Mouse (Mus musculus) embryo, embryonic 9.5 days (tissue): ENCODE data around the gene Mtln.

Source experiments
- DNase-seq: peaks from one replicate; pipeline ENCODE4 v3.0.0-alpha.2; 2017; ENCODE audit errors: extremely low spot score

Gene Mtln

DNA sequence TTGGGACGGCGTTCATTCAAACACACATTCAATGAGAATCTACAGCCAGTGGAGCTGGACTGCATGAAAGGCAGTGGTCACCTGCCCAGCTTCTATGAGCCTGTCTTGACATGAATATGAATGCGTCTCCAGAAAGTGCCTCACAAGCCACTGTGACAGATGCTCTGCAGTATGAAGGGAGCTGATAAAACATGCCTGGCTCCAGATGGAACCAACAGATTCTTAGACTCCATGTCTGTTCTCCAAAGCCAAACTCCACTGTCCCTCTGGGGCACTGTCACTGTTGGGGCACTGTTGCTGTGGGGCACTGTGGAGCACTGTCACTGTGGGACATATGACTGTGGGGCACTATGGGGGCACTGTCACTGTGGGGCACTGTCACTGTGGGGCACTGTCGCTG, 38.2 kb downstream of the Mtln start:
- DNase-seq = no peak

DNA sequence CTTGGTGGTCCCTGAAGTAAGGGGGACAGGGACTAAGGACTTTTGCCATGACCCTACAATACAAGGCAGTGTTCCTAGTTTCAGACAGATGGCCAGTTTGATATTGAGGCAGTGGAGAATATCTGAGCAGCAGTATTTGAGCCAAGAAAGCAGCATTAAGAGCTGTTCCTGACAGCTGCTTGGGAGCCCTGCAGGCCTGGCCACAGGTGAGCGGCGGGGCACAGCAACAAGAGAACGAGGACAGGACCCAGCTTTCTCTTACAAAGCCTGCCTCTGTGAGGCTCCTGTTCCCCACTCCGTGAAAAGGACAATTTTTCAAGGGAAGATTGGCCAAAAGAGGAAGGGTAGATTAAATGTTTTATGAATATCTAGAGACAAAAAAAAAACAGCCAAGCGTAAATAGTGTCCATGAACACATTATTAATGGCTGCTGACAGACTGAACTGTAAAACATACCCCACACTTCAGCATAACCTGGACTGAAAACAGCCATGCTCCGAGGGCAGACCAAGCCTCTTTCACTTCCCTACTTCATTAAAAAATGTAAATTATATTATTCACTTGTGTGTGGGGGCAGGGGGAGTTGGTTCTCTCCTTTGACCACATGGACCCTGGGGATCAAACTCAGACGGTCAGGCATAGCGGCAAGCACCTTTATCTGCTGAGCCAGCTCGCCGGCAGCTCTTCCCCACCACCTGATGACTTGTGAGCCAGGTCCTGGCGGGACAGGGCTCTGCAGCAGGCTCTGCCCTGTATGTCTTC, 40.3 kb downstream of the Mtln start:
- no peak for DNase-seq

DNA sequence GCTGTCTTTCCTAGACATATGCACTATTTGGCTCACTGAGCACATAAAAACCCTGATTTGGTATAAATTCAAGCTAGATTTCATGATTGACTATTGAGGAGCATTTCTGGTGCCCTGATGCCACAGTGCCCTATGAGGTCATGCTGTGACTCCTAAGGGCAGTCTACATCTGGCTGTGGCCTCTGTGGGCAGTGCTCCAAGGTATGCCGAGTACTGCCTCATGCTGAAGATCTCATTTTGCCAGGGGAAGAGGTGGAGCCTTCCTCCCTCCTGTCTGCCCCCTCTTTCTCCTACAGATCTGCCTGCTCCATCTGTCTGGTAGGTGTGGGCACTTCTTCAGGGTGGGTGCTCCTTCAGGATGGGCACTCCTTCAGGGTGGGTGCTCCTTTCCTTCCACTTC, 42.9 kb downstream of the Mtln start:
- DNase-seq = no peak

DNA sequence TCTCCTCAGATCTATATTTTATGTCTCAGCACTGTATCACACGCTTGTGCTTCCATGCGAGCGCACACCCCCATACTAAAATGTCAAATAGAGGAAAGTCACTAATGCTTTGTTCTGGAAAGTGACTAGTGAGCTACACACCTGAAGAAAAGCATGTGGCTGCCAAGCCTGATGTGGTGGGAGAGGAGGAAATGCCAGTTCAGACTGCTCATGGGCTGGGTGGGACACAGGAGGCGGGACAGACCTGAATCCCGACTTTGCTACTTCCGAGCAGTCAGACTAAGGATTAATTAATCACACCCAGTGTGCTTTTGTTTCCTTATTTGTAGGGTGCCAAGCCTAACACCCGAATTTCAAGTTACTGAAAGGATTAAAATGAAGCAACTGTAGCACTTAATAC, 44.0 kb downstream of the Mtln start:
- no peak for DNase-seq

DNA sequence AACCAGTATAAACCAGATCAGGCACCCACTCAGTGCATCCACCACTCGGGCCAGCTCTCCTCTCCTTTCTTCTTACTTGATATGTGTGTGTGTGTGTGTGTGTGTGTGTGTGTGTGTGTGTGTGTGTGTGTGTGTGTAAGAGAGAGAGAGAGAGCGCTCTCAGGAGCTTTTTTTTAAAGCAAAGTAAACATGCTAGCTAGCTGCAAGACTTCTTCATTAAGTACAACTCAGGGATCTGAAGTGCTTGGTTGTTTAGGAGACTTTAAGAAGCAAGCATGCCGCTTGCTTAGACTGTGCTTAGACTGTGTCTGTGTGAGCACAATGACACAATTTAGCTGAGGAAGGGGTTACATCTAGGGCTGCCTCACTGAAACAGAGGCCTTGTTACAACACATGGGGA, 49.7 kb downstream of the Mtln start:
- no peak for DNase-seq
